Mouse (Mus musculus) adrenal gland, postnatal 14 days (tissue): ENCODE measurements around the gene Max. TPM values are rescaled to one million over a fixed set of nuclear protein-coding genes. Genes with fewer than 3 reads are reported as not detected.

ENCODE experiments used
- DNase-seq: peaks from one replicate; pipeline ENCODE4 v3.0.0; 2021; ENCODE audit warnings: mixed read lengths
- total RNA-seq: library from RNA; stranded (reverse); gene quantifications from 2 replicates; pipeline ENCODE4 v1.2.3, GENCODE M21; 2021

Max gene
- total RNA-seq, 1 experiment from 2014 or later: 59.9 TPM

- no peak for DNase-seq
These were observed 41.0 kb downstream of the Max start for GRCm38 (mm10) chr12:76920990-76921389.

GRCm38 (mm10) chr12:76920398-76920797 lies 41.6 kb downstream of the Max start:
- no peak for DNase-seq

- no peak for DNase-seq
These were observed 43.1 kb downstream of the Max start for GRCm38 (mm10) chr12:76918855-76919254.

- peak; percentile 23 for DNase-seq
These were observed 43.9 kb downstream of the Max start for GRCm38 (mm10) chr12:76918113-76918512.

GRCm38 (mm10) chr12:76916163-76916562 lies 45.8 kb downstream of the Max start:
- no peak for DNase-seq

- DNase-seq: no peak
These were observed 49.8 kb downstream of the Max start for GRCm38 (mm10) chr12:76912193-76912592.

GRCm38 (mm10) chr12:76911171-76911726 lies 50.8 kb downstream of the Max start:
- no peak for DNase-seq

- DNase-seq: no peak
These were observed 51.6 kb downstream of the Max start for GRCm38 (mm10) chr12:76910258-76910940.

GRCm38 (mm10) chr12:76909218-76909617 lies 52.8 kb downstream of the Max start:
- no peak for DNase-seq

- DNase-seq: no peak
These were observed 55.7 kb downstream of the Max start for GRCm38 (mm10) chr12:76906278-76906677.

GRCm38 (mm10) chr12:76901508-76902294 lies 60.3 kb downstream of the Max start:
- DNase-seq: no peak

GRCm38 (mm10) chr12:76899261-76899975 lies 62.6 kb downstream of the Max start:
- DNase-seq: no peak

- no peak for DNase-seq
These were observed 63.9 kb downstream of the Max start for GRCm38 (mm10) chr12:76898141-76898540.

- DNase-seq: no peak
These were observed 65.0 kb downstream of the Max start for GRCm38 (mm10) chr12:76897006-76897405.

GRCm38 (mm10) chr12:76896566-76896965 lies 65.4 kb downstream of the Max start:
- no peak for DNase-seq

- no peak for DNase-seq
These were observed 66.2 kb downstream of the Max start for GRCm38 (mm10) chr12:76895777-76896176.

GRCm38 (mm10) chr12:76894792-76895559 lies 67.0 kb downstream of the Max start:
- DNase-seq: no peak

- no peak for DNase-seq
These were observed 68.9 kb downstream of the Max start for GRCm38 (mm10) chr12:76892910-76893695.

GRCm38 (mm10) chr12:76891160-76891559 lies 70.8 kb downstream of the Max start:
- DNase-seq: no peak

GRCm38 (mm10) chr12:76889404-76890184 lies 72.4 kb downstream of the Max start:
- no peak for DNase-seq
